ENCODE assay signal across 16 mouse cellular contexts in genomic region chr3:85310401-85310989, GRCm38 (mm10).
DNase-seq lines count a peak whose midpoint lies in the region; TF ChIP-seq lines count a peak whose summit lies in the region.
"Had no signal": no experiment of that assay in that cellular context is flagged by ENCODE, and none has a peak within 500 bp of the region (broad histone marks: within the 10 kb centered on the region; RNA-seq: fewer than 3 reads in every experiment).

No protein-coding gene starts in this region.

- H3K4me3 ChIP-seq in gastrocnemius, adult 2 months = no peak overlapping the region
- H3K4me3 ChIP-seq: erythroblast, embryonic 14.5 days; hindbrain, embryonic 10.5 days; limb, embryonic 13.5 days had no signal

- H3K27ac ChIP-seq in gastrocnemius, adult 2 months = no peak overlapping the region
- H3K27ac ChIP-seq: hindbrain, embryonic 10.5 days; limb, embryonic 13.5 days had no signal

- DNase-seq in 3T3-L1 (ENCODE audit: low read depth, low spot score) = peak; percentile 54
- peak; percentile 90 for DNase-seq in brain, adult 2 months (ENCODE audit: low read depth, low spot score)
- DNase-seq in left cerebral cortex, adult 18-20 months (ENCODE audit: low spot score in 2 of 2) = peak; percentile 69 to 76
- peak; percentile 80 to 82 for DNase-seq in right cerebral cortex, adult 2 months (ENCODE audit: low spot score in 2 of 2)
- no peak for DNase-seq in gastrocnemius, adult 2 months
- DNase-seq in heart, adult 8-10 months (ENCODE audit: low spot score) = no peak
- DNase-seq in adrenal gland, postnatal 10 days = no peak
- DNase-seq: adrenal gland, postnatal 25 days; kidney, adult 8-10 months; kidney, postnatal 4 days; liver, postnatal 0 days; lung, postnatal 4 days; midbrain, embryonic 14.5 days had no signal

- TF ChIP-seq CTCF in gastrocnemius, adult 2 months (IDR thresholded peaks at IDR 0.05) = no peak

- intact Hi-C loops in gastrocnemius, adult 2 months (cut with DNase I) = no loop called here

Comparison
In these comparisons a context has a peak if more than half of its experiments do, and no peak if none do; other contexts are left out.
1. DNase-seq: peak in 3T3-L1 (single experiment), brain, adult 2 months (single experiment), left cerebral cortex, adult 18-20 months (2 of 2) and right cerebral cortex, adult 2 months (2 of 2); none in gastrocnemius, adult 2 months (single experiment), heart, adult 8-10 months (single experiment) and adrenal gland, postnatal 10 days (single experiment).